Mouse (Mus musculus): ENCODE results near the gene Wwtr1.

Gene Wwtr1

GRCm38 (mm10) chr3:57558761-57559160 lies 16.9 kb downstream of the Wwtr1 start:
- DNase-seq (ENCODE audit: low spot score in 2 of 2) = no peak

- DNase-seq (ENCODE audit: low spot score in 2 of 2) = no peak
These were observed 18.3 kb downstream of the Wwtr1 start for GRCm38 (mm10) chr3:57557408-57557807.

GRCm38 (mm10) chr3:57555560-57555959 lies 20.1 kb downstream of the Wwtr1 start:
- no peak for DNase-seq (ENCODE audit: low spot score in 2 of 2)

- DNase-seq (ENCODE audit: low spot score in 2 of 2) = no peak
These were observed 20.8 kb downstream of the Wwtr1 start for GRCm38 (mm10) chr3:57554890-57555239.

- no peak for DNase-seq (ENCODE audit: low spot score in 2 of 2)
These were observed 21.4 kb downstream of the Wwtr1 start for GRCm38 (mm10) chr3:57554124-57554889.

GRCm38 (mm10) chr3:57553108-57553507 lies 22.6 kb downstream of the Wwtr1 start:
- no peak for DNase-seq (ENCODE audit: low spot score in 2 of 2)

GRCm38 (mm10) chr3:57551210-57551609 lies 24.5 kb downstream of the Wwtr1 start:
- DNase-seq (ENCODE audit: low spot score in 2 of 2) = no peak

- no peak for DNase-seq (ENCODE audit: low spot score in 2 of 2)
These were observed 25.1 kb downstream of the Wwtr1 start for GRCm38 (mm10) chr3:57550468-57551185.

GRCm38 (mm10) chr3:57544154-57544553 lies 31.6 kb downstream of the Wwtr1 start:
- DNase-seq (ENCODE audit: low spot score in 2 of 2) = no peak

GRCm38 (mm10) chr3:57542848-57543380 lies 32.8 kb downstream of the Wwtr1 start:
- DNase-seq (ENCODE audit: low spot score in 2 of 2) = no peak

- no peak for DNase-seq (ENCODE audit: low spot score in 2 of 2)
These were observed 34.5 kb downstream of the Wwtr1 start for GRCm38 (mm10) chr3:57541205-57541604.

GRCm38 (mm10) chr3:57540474-57540873 lies 35.2 kb downstream of the Wwtr1 start:
- no peak for DNase-seq (ENCODE audit: low spot score in 2 of 2)

- no peak for DNase-seq (ENCODE audit: low spot score in 2 of 2)
These were observed 40.1 kb downstream of the Wwtr1 start for GRCm38 (mm10) chr3:57535483-57536185.

GRCm38 (mm10) chr3:57534450-57534849 lies 41.3 kb downstream of the Wwtr1 start:
- no peak for DNase-seq (ENCODE audit: low spot score in 2 of 2)

- DNase-seq (ENCODE audit: low spot score in 2 of 2) = no peak
These were observed 41.8 kb downstream of the Wwtr1 start for GRCm38 (mm10) chr3:57533876-57534275.

GRCm38 (mm10) chr3:57532991-57533725 lies 42.6 kb downstream of the Wwtr1 start:
- no peak for DNase-seq (ENCODE audit: low spot score in 2 of 2)

GRCm38 (mm10) chr3:57530836-57531235 lies 44.9 kb downstream of the Wwtr1 start:
- no peak for DNase-seq (ENCODE audit: low spot score in 2 of 2)

GRCm38 (mm10) chr3:57530221-57530620 lies 45.5 kb downstream of the Wwtr1 start:
- DNase-seq (ENCODE audit: low spot score in 2 of 2) = no peak

GRCm38 (mm10) chr3:57527154-57527553 lies 48.6 kb downstream of the Wwtr1 start:
- DNase-seq (ENCODE audit: low spot score in 2 of 2) = no peak

GRCm38 (mm10) chr3:57523093-57523492 lies 52.6 kb downstream of the Wwtr1 start:
- DNase-seq (ENCODE audit: low spot score in 2 of 2) = no peak

- no peak for DNase-seq (ENCODE audit: low spot score in 2 of 2)
These were observed 53.8 kb downstream of the Wwtr1 start for GRCm38 (mm10) chr3:57521876-57522275.

GRCm38 (mm10) chr3:57519995-57520394 lies 55.7 kb downstream of the Wwtr1 start:
- no peak for DNase-seq (ENCODE audit: low spot score in 2 of 2)

Measured in frontal cortex, postnatal 14 days (tissue).